Mouse (Mus musculus) G1E (cell line): ENCODE measurements around the gene Tshb.

ENCODE experiments used
- CTCF ChIP-seq: IDR thresholded peaks from 2 replicates; pipeline ENCODE4 v1.5.1; 2012; ENCODE audit warnings: low read depth, low read length, inconsistent platforms, mixed read lengths
- POLR2AphosphoS5 ChIP-seq: IDR thresholded peaks from 2 replicates; pipeline ENCODE4 v1.6.1; 2012; ENCODE audit warnings: low read depth, low read length, inconsistent platforms; ENCODE audit not compliant: insufficient replicate concordance
- TAL1 ChIP-seq: conservative IDR thresholded peaks from 2 replicates; pipeline ENCODE4 v1.6.1; 2012; ENCODE audit warnings: low read depth, low read length, inconsistent platforms, mixed read lengths

GRCm38 (mm10) chr3:102764850-102765249 is 17.7 kb downstream of the Tshb start:
- TF ChIP-seq CTCF: no peak
- TF ChIP-seq TAL1: no peak
- no peak for TF ChIP-seq POLR2AphosphoS5
